Mouse (Mus musculus) brown adipose tissue, adult 24 weeks (tissue): ENCODE data around the gene Meox1. TPM values are rescaled to one million over a fixed set of nuclear protein-coding genes. Genes with fewer than 3 reads are reported as not detected.
A peak's percentile ranks its signal among the peaks of the same experiment; 100 is the strongest.

Experiments
- H3K27ac ChIP-seq: fragments of 200-500 bp; replicated peaks from 2 replicates; pipeline ENCODE4 v1.5.1; 2012; ENCODE audit warnings: low read depth, mild to moderate bottlenecking, low read length
- H3K4me1 ChIP-seq: fragments of 200-500 bp; 2 replicates; pipeline ENCODE4 v1.6.1; 2012; ENCODE audit warnings: low read length, mixed read lengths; ENCODE audit not compliant: control insufficient read depth, insufficient read depth, insufficient read length
- H3K4me3 ChIP-seq: fragments of 200-500 bp; 2 replicates; pipeline ENCODE4 v1.5.1; 2012; ENCODE audit warnings: low read depth, mild to moderate bottlenecking, low read length, moderate library complexity; ENCODE audit not compliant: insufficient read depth
- polyA plus RNA-seq: library from polyadenylated mRNA; stranded (reverse); fragments of >200 nt; gene quantifications from 2 replicates; pipeline ENCODE4 v1.2.4, GENCODE M21; 2012; ENCODE audit not compliant: missing spikeins, insufficient read depth, insufficient read length

The Meox1 gene
- 3.8 and 4.4 TPM in 2 replicates for polyA plus RNA-seq

- H3K4me1 ChIP-seq = peaks cover 20% of the 10 kb centered on the region
- H3K4me3 ChIP-seq = peak within 1 kb of the TSS; percentile 56
- peak within 1 kb of the TSS; percentile 99 for H3K27ac ChIP-seq
These were observed at the start of gene Meox1 for GRCm38 (mm10) chr11:101894204-101894603. Meox1 (minus strand) TSS chr11:101894374.

DNA sequence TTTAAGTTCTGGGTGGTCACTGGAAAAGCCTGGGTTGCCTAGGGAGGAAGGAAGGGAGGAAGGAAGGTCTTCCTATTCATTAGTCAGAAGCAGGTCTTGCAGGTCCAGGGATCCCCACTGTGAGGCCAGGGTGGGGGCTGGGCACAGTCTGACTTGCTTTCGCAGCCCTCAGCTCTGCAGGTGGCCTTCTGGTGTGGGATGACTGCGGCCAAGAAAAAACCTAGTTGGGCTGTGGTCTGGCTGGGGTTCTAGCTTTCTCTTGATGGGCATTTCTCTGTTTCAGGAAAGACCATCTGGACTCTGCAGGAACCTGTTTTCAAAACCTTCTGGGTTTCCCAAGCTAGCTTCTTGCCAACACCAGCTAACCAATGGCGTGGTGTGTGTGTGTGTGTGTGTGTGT, 48.9 kb upstream of the Meox1 start:
- Histone ChIP-seq H3K4me1 (no peaks in the 10 kb centered on the region), H3K27ac (no peak overlapping the region), H3K4me3 (no peak overlapping the region)

- peaks cover 2% of the 10 kb centered on the region; the same call in 1 of the 2 replicates for H3K4me1 ChIP-seq
- no peak overlapping the region for H3K27ac ChIP-seq
- H3K4me3 ChIP-seq = peak overlapping the region; percentile 51
These were observed 42.9 kb upstream of the Meox1 start for GRCm38 (mm10) chr11:101937108-101937507.

DNA sequence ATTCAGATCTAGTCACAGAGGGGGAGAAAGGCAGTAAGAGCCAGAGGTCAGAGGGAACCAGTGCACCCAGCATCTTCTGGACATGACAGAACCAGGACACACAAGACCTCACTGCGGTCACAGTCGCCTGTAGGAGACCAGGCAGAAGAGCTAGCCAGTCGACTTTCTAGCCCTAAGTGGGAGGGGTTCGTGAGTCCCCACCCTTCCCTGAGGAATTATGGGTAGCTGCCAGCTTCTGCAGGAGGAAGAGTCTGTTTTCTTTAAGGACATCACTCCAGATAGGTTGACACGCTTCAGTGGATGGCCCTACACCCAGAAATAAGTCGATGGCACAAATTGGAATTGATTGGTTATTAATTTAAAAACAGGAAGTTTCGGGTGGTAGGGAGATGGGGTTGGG, 42.2 kb upstream of the Meox1 start:
- Histone ChIP-seq H3K27ac (no peak overlapping the region), H3K4me3 (no peak overlapping the region), H3K4me1 (peaks cover 2% of the 10 kb centered on the region; the same call in 1 of the 2 replicates)

DNA sequence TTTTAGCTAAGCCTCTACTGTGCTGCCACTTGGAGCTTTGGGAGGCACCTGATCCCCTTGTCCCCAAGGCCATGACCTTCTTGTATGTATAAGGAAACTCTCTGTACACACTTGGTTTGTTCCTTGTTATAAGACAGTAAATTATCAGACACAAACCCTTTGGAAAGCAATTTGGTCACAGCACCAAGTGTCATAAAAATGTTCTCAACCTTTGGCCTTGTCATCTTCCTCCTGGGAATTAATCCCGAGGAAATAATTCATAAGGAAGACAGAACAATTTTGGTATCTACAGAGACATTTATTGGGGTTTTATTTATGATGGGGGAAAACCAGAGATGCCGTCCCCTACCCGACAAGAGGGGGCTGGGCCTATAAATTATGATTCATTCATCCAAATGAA, 41.6 kb upstream of the Meox1 start:
- no peak overlapping the region for H3K27ac ChIP-seq
- H3K4me3 ChIP-seq = no peak overlapping the region

GRCm38 (mm10) chr11:101931978-101932377, 37.8 kb upstream of the Meox1 start:
- Histone ChIP-seq H3K4me3 (no peak overlapping the region), H3K4me1 (peaks cover 4% of the 10 kb centered on the region; the same call in 1 of the 2 replicates), H3K27ac (no peak overlapping the region)

More for the DNA sequence above, 41.6 kb upstream of the Meox1 start:
- H3K4me1 ChIP-seq = peaks cover 2% of the 10 kb centered on the region; the same call in 1 of the 2 replicates

GRCm38 (mm10) chr11:101928030-101928762, 34.0 kb upstream of the Meox1 start:
- Histone ChIP-seq H3K4me1 (0 out of 2 replicates have a peak, but pooled peaks cover 4% of the 10 kb centered on the region), H3K4me3 (no peak overlapping the region), H3K27ac (no peak overlapping the region)

DNA sequence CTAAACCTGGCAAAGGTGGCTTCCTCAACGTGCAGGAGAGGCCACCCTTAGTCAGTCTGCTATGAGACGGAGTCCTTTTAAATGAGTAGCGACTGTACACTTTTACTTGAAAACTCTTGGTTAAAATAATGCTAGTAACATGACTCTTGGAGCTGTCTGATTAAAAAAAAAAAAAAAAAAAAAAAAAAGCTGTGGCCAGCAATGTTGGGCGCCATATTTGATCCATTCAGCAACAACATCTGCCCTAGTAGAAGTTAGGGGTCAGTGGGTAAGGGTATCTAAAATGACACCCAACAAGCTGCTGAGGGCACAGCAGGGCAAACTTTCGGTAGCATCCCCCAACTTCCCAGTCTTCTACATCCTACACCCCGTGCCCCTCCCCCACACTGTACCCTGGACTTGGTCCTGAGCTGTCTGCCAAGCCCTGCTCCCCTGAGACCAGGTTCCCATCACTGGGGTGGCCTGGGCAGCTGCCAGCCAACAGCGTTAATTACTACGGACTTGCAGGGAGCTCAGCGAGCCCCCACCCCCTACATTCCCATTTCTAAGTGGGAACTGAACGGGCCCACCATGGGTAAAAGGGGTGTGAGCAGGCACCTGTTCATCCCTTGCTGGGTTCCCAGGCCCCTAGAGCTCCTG, 32.9 kb upstream of the Meox1 start:
- Histone ChIP-seq H3K27ac (no peak overlapping the region), H3K4me3 (no peak overlapping the region), H3K4me1 (0 out of 2 replicates have a peak, but pooled peaks cover 4% of the 10 kb centered on the region)

GRCm38 (mm10) chr11:101925636-101926035, 31.5 kb upstream of the Meox1 start:
- Histone ChIP-seq H3K27ac (no peak overlapping the region), H3K4me1 (0 out of 2 replicates have a peak, but pooled peaks cover 4% of the 10 kb centered on the region), H3K4me3 (no peak overlapping the region)

DNA sequence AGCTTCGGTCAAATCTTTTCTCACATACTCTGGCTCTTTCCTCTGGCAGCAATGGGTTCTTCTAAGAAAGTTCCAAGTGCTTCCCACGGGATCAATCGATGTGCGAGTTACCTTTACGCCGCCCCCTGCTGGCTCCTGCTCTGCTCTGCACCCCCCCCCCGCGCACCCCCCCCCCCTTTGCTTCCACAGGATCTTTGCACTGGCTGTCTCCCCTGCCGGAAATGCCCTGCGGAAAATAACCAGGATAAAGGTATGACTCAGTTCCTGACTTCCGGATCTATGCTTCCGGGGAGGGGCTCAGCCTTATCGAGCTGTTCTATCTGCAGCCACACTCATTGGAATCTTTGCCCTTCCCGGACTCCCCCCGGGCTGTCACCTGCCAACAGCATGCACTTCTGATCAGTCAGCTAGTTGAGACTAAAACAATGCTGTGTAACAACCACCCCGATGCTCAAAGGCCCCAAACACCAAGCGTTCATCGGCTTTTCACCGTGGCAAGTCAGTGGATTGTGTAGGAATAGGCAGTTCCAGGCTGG, 30.3 kb upstream of the Meox1 start:
- no peak overlapping the region for H3K4me3 ChIP-seq
- H3K4me1 ChIP-seq = 0 out of 2 replicates have a peak, but pooled peaks cover 4% of the 10 kb centered on the region
- H3K27ac ChIP-seq = no peak overlapping the region

DNA sequence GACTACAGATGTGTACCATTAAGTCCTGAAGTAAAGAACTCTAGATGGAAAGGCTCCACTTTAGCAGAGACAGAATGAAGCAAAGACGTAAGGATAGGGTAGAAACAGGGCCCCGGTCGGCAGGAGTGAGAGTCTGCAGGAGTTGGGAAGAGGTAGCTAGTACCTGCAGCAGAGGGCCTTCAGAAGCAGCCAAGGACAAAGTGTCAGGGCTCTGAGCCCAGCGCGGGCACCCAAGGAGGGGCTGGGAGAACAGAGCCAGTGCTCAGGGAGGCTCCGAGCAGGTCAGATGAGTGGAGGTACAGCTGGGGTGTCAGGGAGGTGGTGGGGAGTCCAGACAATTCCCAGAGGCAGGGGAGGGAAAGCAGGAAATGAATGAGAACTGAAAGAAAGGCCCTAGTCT, 29.8 kb upstream of the Meox1 start:
- Histone ChIP-seq H3K27ac (no peak overlapping the region), H3K4me1 (0 out of 2 replicates have a peak, but pooled peaks cover 4% of the 10 kb centered on the region)

DNA sequence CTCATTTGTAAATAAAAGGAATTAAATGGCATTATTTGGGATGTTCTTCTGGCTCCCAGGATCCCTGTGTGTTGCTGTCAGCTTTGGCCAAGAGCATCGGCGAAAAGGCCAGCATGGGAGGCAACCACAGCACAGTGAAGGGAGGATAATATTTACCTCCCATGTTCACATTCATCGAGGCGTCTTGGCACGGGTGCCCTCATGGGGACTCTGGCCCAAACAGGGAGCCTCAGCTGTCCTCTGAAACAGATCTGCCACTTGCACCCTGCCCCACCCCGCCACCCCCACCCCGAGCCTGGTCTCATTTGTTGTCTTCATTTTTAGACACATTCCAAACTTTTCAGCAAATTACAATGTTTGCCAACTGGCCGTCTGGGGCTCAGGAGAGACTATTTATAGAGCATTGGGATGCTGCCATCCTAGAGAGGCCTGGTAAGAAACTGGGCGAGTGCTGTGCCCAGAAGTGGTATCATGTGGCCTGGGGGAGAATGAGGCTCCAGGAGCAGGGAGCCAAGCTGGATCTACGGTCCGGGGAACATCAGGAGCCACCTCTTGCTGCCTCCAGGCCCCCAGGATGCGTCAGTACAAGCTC, 27.3 kb upstream of the Meox1 start:
- no peaks in the 10 kb centered on the region for H3K4me1 ChIP-seq
- no peak overlapping the region for H3K4me3 ChIP-seq
- H3K27ac ChIP-seq = no peak overlapping the region

More for the DNA sequence above, 29.8 kb upstream of the Meox1 start:
- no peak overlapping the region for H3K4me3 ChIP-seq

DNA sequence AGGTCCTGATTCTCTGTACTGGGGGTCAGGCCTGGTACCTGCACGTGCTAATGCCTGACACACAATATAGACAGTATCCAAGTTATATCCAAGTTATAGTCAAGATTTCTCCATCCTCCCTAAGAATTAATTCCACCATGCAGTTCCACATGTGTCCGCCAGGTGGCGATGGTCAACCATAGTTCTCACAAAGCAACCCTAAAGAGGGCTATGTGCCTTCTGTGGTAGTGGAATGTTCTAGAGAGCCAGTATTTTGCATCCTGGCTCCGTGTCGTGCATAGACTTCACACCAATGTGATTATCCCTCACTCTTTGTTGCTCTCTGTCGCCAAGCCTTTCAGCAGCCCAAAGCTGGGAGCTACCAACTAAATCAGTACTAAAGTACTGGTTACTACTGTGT, 25.5 kb upstream of the Meox1 start:
- H3K27ac ChIP-seq = no peak overlapping the region
- H3K4me1 ChIP-seq = no peaks in the 10 kb centered on the region
- H3K4me3 ChIP-seq = no peak overlapping the region

DNA sequence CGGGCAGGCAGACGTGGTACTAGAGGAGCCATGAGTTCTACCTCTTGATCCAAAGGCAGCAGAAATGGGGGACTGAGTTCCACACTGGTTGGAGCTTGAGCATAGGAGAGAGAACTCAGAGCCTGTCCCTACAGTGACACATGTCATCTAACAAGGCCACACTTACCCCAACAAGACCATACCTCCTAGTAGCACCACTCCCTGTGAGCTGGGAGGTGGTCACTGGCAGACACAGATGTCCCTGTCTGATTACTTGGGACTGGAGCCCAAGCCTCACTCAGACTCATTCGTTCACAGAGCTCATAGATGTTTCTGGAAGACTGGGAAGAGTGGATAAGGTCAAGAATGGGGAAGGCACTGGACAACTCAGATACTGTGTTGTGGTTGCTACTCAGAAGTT, 24.4 kb upstream of the Meox1 start:
- H3K4me1 ChIP-seq = no peaks in the 10 kb centered on the region
- H3K27ac ChIP-seq = no peak overlapping the region
- H3K4me3 ChIP-seq = no peak overlapping the region

DNA sequence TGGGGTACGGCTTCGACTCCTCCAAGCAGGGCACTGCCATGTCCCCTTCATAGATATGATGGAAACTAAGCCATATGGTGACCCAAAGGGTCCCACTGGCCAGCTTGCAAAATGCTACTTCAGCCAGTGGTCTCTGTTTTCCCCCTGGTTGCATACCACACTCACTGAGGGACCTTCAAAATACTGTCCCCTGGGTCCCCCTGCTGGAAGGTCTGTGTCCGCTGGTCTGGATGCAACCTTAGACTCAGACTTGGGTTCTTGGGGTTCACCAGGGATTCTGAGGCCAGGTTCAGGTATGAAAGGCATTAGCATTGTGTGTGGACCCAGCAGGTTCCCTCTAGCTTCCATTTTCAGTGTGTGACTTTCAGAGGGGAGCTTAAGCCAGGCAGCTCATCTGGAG, 22.6 kb upstream of the Meox1 start:
- Histone ChIP-seq H3K4me3 (no peak overlapping the region), H3K4me1 (no peaks in the 10 kb centered on the region), H3K27ac (no peak overlapping the region)
